Mouse (Mus musculus): ENCODE results near the gene Fam129b.

DNA sequence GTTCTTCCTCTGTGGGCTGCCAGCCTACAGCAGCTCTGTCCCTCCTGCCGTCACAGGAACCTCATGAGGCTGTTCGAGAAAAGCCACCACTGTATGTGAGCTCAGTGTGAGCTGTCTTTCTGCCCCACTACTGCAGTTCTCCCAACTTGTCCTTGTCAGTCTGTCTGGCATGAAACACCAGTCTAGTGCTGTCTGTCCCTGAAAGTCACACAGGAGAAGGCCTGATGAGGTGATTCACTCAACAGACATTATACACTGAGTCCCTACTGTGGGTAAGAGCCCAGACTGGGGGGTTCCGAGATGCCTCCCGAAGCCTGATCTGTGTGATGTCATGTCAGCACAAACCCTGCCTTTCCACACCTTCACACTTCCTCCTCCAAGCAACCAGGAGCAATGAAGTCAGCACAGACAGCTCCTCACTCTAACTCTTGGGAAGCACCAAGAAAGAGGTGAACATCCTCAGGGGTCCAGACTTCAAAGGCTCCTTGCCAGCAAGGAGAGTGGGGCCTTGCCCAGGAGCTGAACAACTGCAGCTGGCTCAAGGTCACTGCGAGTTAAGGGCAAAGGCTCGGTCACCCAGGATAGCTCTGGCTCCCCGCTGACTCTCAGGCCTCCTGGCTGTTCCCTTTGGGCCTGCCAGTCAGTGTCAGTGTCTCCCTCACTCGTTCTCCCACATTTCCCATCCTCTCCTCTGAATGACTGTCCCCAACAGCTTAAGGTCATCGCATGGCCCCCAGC is 37.6 kb upstream of the Fam129b start:
- TF ChIP-seq CTCF (IDR thresholded peaks at IDR 0.05; ENCODE audit: low read depth, low read length) (no peak), POLR2A (IDR thresholded peaks at IDR 0.05; ENCODE audit: borderline replicate concordance, low read depth, low read length) (no peak)

Measured in bone marrow macrophage, adult 2 months (primary cell).